Mouse (Mus musculus) layer of hippocampus, adult 18-20 months (tissue): ENCODE results near the gene Mcoln3. TPM values are rescaled to one million over a fixed set of nuclear protein-coding genes. Genes with fewer than 3 reads are reported as not detected.
A peak's percentile ranks its signal among the peaks of the same experiment; 100 is the strongest.

Experiments
- DNase-seq, 2 experiments: peaks; one replicate each; pipeline ENCODE4 v3.0.0; 2022; ENCODE audit warnings: low spot score in 2 of 2
- long read RNA-seq: library from polyadenylated mRNA; stranded (forward); transcript quantifications from one replicate; pipeline ENCODE4 v2.0.0, GENCODE M21; 2021
- total RNA-seq, 2 experiments: library from RNA; stranded (reverse); gene quantifications; 2 replicates each; pipeline ENCODE4 v1.2.3; 2021

Gene Mcoln3
- total RNA-seq, result not detected
- long read RNA-seq, result 0 reads

GRCm38 (mm10) chr3:146117258-146117996 lies at the start of gene Mcoln3:
TSS of gene Mcoln3 (plus strand) at chr3:146117450.
- no peak for DNase-seq

GRCm38 (mm10) chr3:146069276-146069675 lies 48.0 kb upstream of the Mcoln3 start:
- no peak for DNase-seq

- no peak for DNase-seq
These were observed 44.5 kb upstream of the Mcoln3 start for GRCm38 (mm10) chr3:146072780-146073179.

GRCm38 (mm10) chr3:146080241-146080640 lies 37.0 kb upstream of the Mcoln3 start:
- DNase-seq, result no peak

- no peak for DNase-seq
These were observed 26.1 kb upstream of the Mcoln3 start for GRCm38 (mm10) chr3:146090988-146091657.

- DNase-seq, result no peak
These were observed 22.2 kb upstream of the Mcoln3 start for GRCm38 (mm10) chr3:146095066-146095465.

GRCm38 (mm10) chr3:146096986-146097385 lies 20.3 kb upstream of the Mcoln3 start:
- DNase-seq, result no peak

- no peak for DNase-seq
These were observed 19.4 kb upstream of the Mcoln3 start for GRCm38 (mm10) chr3:146097861-146098260.

- DNase-seq, result peak in 1 of 2 experiments; percentile 25
These were observed 17.3 kb upstream of the Mcoln3 start for GRCm38 (mm10) chr3:146099925-146100324.

GRCm38 (mm10) chr3:146102049-146102448 lies 15.2 kb upstream of the Mcoln3 start:
- no peak for DNase-seq

- no peak for DNase-seq
These were observed 10.0 kb upstream of the Mcoln3 start for GRCm38 (mm10) chr3:146107116-146107849.

- DNase-seq, result peak; percentile 60 to 84
These were observed 9.2 kb upstream of the Mcoln3 start, which contains the start of gene Wdr63 for GRCm38 (mm10) chr3:146107921-146108571. TSS of gene Wdr63 (minus strand) at chr3:146108130.

GRCm38 (mm10) chr3:146108945-146109344 lies 8.3 kb upstream of the Mcoln3 start:
- no peak for DNase-seq

- DNase-seq, result no peak
These were observed 6.9 kb upstream of the Mcoln3 start for GRCm38 (mm10) chr3:146110358-146110757.

GRCm38 (mm10) chr3:146110916-146111315 lies 6.3 kb upstream of the Mcoln3 start:
- DNase-seq, result no peak

GRCm38 (mm10) chr3:146117997-146118457 lies 777 bp downstream of the Mcoln3 start:
- DNase-seq, result no peak

GRCm38 (mm10) chr3:146121310-146122124 lies 4.3 kb downstream of the Mcoln3 start:
- DNase-seq, result no peak

GRCm38 (mm10) chr3:146122125-146122420 lies 4.8 kb downstream of the Mcoln3 start:
- no peak for DNase-seq

- DNase-seq, result no peak
These were observed 5.7 kb downstream of the Mcoln3 start for GRCm38 (mm10) chr3:146122807-146123463.

- no peak for DNase-seq
These were observed 6.2 kb downstream of the Mcoln3 start for GRCm38 (mm10) chr3:146123464-146123825.
